7 mouse cellular contexts compared by ENCODE assay signal in the genomic region with DNA sequence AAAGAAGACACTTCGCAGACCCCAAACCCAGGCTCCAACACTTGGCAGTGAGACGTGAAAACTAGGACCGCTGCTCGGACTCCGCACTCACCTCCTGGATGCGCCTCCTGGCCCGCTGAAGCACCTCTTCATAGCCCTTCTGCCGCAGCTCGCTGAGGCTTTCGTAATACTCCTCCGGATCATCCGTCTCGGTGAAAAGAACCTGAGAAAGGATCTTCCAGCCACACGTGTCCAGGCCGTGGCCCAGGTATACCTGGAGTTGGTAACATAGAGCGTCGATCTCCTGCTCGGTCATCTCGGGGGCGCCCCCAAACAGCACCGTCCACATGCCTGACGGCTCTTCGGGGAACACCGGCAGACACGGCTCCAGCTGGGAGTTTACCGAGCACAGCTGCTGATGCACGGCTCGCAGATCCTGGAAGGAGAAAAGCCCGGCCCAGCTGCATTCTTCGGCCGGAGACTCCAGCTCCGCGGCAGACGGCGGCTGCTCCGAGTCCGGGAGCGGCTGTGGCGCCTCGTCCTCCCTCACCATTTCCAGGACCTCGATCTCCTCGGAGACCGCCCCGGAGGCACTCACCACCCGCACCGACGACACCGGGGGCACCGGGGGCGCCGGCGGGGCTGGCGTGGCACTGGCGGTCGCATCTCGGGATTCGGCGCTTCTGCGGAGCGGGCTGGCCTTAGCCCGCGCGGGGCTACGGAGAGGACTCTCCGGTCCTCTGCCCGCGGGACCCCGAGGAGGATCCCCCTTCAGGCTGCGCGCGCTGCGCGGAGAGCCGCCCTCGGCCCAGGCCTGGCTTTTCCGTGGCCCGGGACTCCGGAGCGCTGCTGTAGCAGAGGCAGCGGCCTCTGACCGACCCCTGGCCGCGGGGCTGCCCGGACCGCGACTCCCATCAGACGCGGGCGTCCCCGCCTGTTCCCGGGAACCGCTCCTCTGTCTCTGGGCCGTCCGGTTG. TPM values are rescaled to one million over a fixed set of nuclear protein-coding genes. Genes with fewer than 3 reads are reported as not detected.
A peak's percentile ranks its signal among the peaks of the same experiment; 100 is the strongest.
DNase-seq lines count a peak whose midpoint lies in the region; ATAC-seq and TF ChIP-seq lines count a peak whose summit lies in the region.

No protein-coding gene starts in this region.

- no peak for TF ChIP-seq CTCF in hindbrain, postnatal 0 days (IDR thresholded peaks at IDR 0.05; ENCODE audit: low read depth)

- H3K36me3 ChIP-seq in hindbrain, postnatal 0 days (ENCODE audit: insufficient read depth, low read length): no peaks in the 10 kb centered on the region
- peaks cover 18% of the 10 kb centered on the region for H3K36me3 ChIP-seq in limb, embryonic 10.5 days
- no peaks in the 10 kb centered on the region for H3K36me3 ChIP-seq in midbrain, embryonic 11.5 days (ENCODE audit: control insufficient read depth, insufficient read depth, low read length)

- H3K4me2 ChIP-seq in hindbrain, postnatal 0 days (ENCODE audit: low read depth, low read length): peak overlapping the region; percentile 78
- H3K4me2 ChIP-seq in midbrain, embryonic 11.5 days: peak overlapping the region; percentile 87

- H3K27me3 ChIP-seq in hindbrain, postnatal 0 days (ENCODE audit: insufficient read depth, low read length): no peaks in the 10 kb centered on the region
- H3K27me3 ChIP-seq in limb, embryonic 10.5 days (ENCODE audit: low read depth, poor library complexity, severe bottlenecking): no peaks in the 10 kb centered on the region
- no peaks in the 10 kb centered on the region for H3K27me3 ChIP-seq in midbrain, embryonic 11.5 days (ENCODE audit: control insufficient read depth, insufficient read depth, low read length)

- peak overlapping the region; percentile 95 for H3K9ac ChIP-seq in hindbrain, postnatal 0 days (replicated peaks; ENCODE audit: low read length)
- peak overlapping the region; percentile 93 for H3K9ac ChIP-seq in midbrain, embryonic 11.5 days (ENCODE audit: low read length)

- peaks cover 18% of the 10 kb centered on the region for H3K4me1 ChIP-seq in hindbrain, postnatal 0 days (ENCODE audit: insufficient read depth, low read length)
- H3K4me1 ChIP-seq in limb, embryonic 10.5 days: peaks cover 24% of the 10 kb centered on the region
- H3K4me1 ChIP-seq in midbrain, embryonic 11.5 days (ENCODE audit: control insufficient read depth, insufficient read depth, low read length): peaks cover 9% of the 10 kb centered on the region

- no peaks in the 10 kb centered on the region for H3K9me3 ChIP-seq in hindbrain, postnatal 0 days (ENCODE audit: low read length)
- H3K9me3 ChIP-seq in limb, embryonic 10.5 days (replicated peaks): no peaks in the 10 kb centered on the region
- no peaks in the 10 kb centered on the region for H3K9me3 ChIP-seq in midbrain, embryonic 11.5 days (ENCODE audit: control insufficient read depth, low read length)

- under 1% methylated on average over 93 of the region's 94 CpGs for WGBS in hindbrain, postnatal 0 days
- WGBS in limb, embryonic 10.5 days: under 1% methylated on average over 89 of the region's 94 CpGs
- under 1% methylated on average over 86 of the region's 94 CpGs for WGBS in midbrain, embryonic 11.5 days

- H3K4me3 ChIP-seq in hindbrain, postnatal 0 days (ENCODE audit: low read length): peak overlapping the region; percentile 98
- peak overlapping the region; percentile 98 for H3K4me3 ChIP-seq in limb, embryonic 10.5 days
- peak overlapping the region; percentile 94 for H3K4me3 ChIP-seq in midbrain, embryonic 11.5 days (ENCODE audit: low read depth, low read length)

- peak; percentile 9; the same call in 1 of the 2 replicates for ATAC-seq in common myeloid progenitor, adult 5-6 weeks (replicated peaks; ENCODE audit: low read depth, poor library complexity, severe bottlenecking)
- peak; percentile 29 for ATAC-seq in hindbrain, postnatal 0 days
- ATAC-seq in midbrain, embryonic 11.5 days (ENCODE audit: low FRiP score): peak; percentile 63

- peak; percentile 24 for DNase-seq in adipocyte (ENCODE audit: low spot score)
- DNase-seq in gastrocnemius, adult 8-10 months (ENCODE audit: low spot score in 2 of 2): peak; percentile 8 to 15
- peak; percentile 37 for DNase-seq in hindbrain, postnatal 0 days (ENCODE audit: low spot score)
- no peak for DNase-seq in limb, embryonic 10.5 days (ENCODE audit: low spot score)
- peak; percentile 93 for DNase-seq in midbrain, embryonic 11.5 days (ENCODE audit: low spot score, missing footprints)
- DNase-seq in right cerebral cortex, postnatal 4 days: peak; percentile 32

- peak overlapping the region; percentile 95 for H3K27ac ChIP-seq in hindbrain, postnatal 0 days
- H3K27ac ChIP-seq in limb, embryonic 10.5 days: peak overlapping the region; percentile 93
- H3K27ac ChIP-seq in midbrain, embryonic 11.5 days (ENCODE audit: low read depth, low read length): peak overlapping the region; percentile 90

RNA-seq across cellular contexts. Expression of gene Jmy, which starts 1.1 kb away (rescaled TPM):
- 17.3 and 21.5 TPM in 2 replicates for total RNA-seq in common myeloid progenitor, adult 5-6 weeks (2017)
- 10 to 100 TPM; 26.1 to 30.3 (median 28.5) TPM for total RNA-seq in gastrocnemius, adult 8-10 months (2022)
- total RNA-seq in hindbrain, postnatal 0 days (2014; rRNA removed): 34.5 and 39.4 TPM in 2 replicates
- polyA plus RNA-seq in hindbrain, postnatal 0 days (2015; fragmentation: Nextera tagmentation; extraction: Ambion mirVana): 8.8 and 9.4 TPM in 2 replicates
- polyA plus RNA-seq in limb, embryonic 10.5 days (2016; fragmentation: Nextera tagmentation; extraction: Ambion mirVana): 4.2 and 5.7 TPM in 2 replicates
- 3.4 and 3.5 TPM in 2 replicates for polyA plus RNA-seq in midbrain, embryonic 11.5 days (2014; fragmentation: Nextera tagmentation; extraction: Ambion mirVana)

Comparison
In these comparisons a context has a peak if more than half of its experiments do, and no peak if none do; other contexts are left out.
1. ATAC-seq: peak in every context shown above with its lines; median percentile 63 in midbrain, embryonic 11.5 days; 29 in hindbrain, postnatal 0 days; 9 in common myeloid progenitor, adult 5-6 weeks.